Mouse (Mus musculus) T-cell, adult 2 months (primary cell): ENCODE data around the gene Ptma.
A peak's percentile ranks its signal among the peaks of the same experiment; 100 is the strongest.
"Not testable (repeated sequence)": the region's sequence is repeated elsewhere in the genome, so short reads cannot be mapped to it uniquely, and the experiment has no call there.

Experiments used
- DNase-seq: peaks from one replicate; pipeline ENCODE4 v3.0.0; 2022; ENCODE audit warnings: low spot score

Gene Ptma

GRCm38 (mm10) chr1:86517076-86517475, 9.4 kb upstream of the Ptma start:
- no peak for DNase-seq

- DNase-seq = no peak
Observed at GRCm38 (mm10) chr1:86520361-86520760, 6.2 kb upstream of the Ptma start.

DNA sequence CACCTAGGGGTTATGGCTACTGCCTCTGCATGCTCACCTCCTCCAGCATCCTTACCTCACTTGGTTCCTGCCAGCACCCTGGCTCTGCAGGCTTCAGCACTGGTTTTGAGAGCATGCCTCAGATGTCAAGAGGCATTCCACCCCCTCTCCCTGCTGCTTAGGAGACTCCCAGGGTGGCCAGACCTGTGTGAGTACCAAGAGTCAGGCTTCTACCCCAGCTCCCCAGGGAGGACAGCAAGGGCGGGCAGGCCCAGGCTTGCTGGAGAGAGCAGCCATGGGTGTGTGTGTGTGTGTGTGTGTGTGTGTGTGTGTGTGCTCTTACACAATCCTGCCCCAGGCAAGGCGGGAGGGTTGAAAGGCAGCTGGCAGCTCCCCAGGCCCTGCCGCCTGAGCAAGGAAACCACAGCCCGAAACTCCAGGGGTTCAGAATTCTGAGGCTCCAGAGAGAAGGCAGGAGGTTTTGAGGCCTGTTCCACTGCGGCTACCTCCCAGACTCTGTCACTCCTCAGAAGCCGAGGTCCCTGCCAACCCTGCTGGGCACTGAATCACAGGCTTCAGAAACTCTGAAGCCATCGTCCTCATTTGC, 4.1 kb upstream of the Ptma start:
- DNase-seq = no peak

GRCm38 (mm10) chr1:86523776-86524618, 2.5 kb upstream of the Ptma start:
- no peak for DNase-seq

GRCm38 (mm10) chr1:86524619-86525498, 1.7 kb upstream of the Ptma start:
- peak; percentile 97 for DNase-seq

DNA sequence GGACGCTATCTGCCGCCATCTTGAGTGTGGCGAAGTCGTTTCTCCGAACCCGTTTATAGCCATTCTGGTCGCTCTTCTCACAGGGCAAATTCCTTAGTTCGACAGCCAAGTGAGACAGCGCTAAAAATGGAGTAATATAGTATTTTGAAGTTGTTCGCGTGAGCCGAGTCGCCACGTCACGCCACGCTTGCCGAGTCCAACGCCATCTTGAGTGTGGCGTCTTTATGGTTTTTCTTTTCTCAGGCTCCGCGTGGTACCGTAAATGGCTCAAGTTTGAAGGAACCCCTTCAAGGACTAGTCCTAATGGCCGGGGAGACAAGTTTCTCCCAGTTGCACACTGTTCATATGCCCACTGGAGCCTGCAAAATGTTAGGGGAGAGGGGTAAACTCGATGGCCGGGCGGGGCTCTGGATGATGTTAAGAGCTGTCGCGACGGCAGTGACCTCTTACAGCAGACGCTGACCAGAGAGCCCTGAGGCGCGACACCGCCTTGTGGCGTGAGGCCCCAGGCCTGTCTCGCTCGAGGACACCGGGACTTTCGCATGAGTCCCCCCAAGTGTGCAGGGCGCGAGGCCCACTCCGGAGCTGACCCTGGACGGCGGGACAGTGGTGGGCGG, 919 bp upstream of the Ptma start:
- no peak for DNase-seq

DNA sequence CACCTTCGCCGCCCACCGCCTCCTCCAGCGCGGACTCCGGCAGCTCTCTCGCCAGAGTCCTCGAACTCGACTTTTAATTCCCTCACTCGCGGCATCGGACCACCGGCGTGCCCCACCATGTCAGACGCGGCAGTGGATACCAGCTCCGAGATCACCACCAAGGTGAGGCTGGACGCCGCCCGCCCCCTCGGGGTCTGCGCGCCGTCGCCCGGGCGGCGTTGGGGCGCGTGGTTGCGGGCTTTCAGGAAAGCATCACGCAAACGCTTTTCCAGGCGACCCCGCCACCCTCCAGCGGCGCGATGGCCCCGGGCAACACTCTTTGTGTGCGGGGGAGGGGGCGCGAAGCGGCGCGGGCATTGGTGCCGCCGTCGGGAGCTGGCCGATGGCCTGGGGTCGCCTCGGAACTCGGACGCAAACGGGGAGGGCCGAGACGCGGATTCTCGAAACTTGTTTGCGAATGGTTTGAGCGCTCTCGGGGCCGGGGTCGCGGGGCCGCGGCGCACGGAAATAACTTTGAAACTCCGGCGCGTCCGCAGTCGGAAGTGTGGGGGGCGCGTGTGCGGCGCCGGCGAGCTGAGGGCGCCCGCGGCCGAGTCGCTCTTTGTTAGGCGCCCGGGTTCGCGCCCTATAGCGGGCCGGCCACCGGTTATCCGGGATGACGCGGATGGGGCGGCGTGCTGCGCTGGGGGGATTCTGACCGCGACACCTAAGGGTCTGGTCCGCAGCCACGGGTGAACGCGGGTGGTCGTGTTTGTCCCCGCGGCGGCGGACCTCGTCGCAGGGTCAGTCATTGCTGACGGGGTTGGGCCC, 468 bp downstream of the Ptma start:
- peak; percentile 28 for DNase-seq

DNA sequence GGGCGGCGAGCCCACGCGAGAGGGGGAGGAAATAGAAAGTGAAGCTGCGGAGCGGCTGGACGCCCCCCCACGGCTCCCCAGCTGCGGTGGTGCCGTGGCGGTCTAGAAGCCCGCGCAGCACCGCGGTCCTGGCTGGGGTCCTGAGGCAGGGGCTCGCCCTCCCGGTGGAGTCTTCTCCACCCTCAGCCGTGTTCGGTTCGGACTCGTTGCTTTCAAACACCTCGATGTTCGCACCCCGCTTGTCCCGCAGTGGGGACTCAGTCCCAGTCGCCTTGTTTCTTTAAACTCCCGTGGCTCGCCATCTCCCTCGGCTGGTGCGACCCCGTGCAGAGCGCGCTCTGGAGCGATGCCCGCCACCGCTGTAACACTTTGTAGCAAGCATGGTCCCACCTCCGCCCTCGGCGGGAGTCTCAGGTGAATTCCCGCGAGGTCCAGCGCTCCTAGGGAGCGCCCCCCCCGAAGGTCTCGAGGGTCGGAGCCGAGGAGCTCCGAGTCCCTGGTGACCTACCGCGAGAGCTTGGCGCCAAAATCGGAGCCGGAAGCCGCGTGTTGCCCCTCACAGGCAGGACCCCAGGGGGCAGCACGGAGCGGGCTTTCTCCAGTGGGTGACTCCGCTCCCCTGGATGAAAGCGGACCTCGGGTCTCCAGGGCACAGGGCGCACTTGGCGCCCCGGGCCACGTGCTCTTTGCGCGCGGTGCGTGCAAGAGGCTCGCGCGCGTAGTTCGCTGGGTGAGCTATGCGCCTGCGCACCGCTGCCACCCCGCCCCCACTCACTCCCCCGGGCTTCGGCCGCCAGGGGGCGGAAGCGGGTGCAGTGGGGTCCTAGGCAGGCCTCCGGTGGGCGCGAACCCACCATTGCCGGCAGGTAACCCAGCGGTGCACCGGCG, 1.3 kb downstream of the Ptma start:
- DNase-seq = peak; percentile 96

GRCm38 (mm10) chr1:86528571-86529180, 2.1 kb downstream of the Ptma start:
- peak; percentile 45 for DNase-seq

- DNase-seq = no peak
Observed at GRCm38 (mm10) chr1:86529590-86529989, 3.1 kb downstream of the Ptma start.

GRCm38 (mm10) chr1:86530871-86531546, 4.5 kb downstream of the Ptma start:
- DNase-seq = no peak

GRCm38 (mm10) chr1:86531547-86532321, 5.2 kb downstream of the Ptma start:
- DNase-seq = no peak

GRCm38 (mm10) chr1:86532362-86533051, 6.0 kb downstream of the Ptma start:
- DNase-seq = peak; percentile 90

DNA sequence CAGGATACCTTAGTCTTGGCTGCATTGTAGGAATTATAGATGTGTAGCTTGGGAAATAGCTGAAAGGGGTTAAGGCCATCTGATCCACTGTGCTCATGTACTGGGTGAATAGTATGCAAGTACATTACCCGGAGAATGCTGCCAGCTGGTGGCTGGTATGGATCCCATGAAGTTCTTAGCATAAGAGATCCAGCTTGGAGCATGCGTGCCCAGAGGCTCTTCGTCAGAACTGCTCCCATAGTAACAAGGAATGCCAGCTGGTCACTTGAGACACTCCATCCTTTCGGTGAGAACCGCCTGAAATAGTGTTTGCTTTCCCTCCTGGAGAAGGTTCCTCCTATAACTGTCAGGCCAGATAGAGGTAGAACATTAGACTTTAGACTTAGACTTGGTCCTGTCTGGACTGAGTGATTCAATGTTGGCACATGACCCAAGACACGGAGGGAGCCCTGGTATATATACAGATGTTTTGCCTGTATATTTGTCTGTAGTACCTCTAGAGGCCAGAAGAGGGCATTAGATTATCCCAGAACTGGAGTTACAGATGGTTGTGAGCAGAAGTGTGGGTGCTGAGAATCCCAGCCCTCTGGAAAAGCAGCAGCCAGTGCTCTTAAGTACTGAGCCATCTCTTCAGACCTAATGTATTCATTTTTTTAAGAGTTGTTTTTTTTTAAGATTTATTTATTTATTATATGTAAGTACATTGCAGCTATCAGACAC, 7.0 kb downstream of the Ptma start:
- no peak for DNase-seq

DNA sequence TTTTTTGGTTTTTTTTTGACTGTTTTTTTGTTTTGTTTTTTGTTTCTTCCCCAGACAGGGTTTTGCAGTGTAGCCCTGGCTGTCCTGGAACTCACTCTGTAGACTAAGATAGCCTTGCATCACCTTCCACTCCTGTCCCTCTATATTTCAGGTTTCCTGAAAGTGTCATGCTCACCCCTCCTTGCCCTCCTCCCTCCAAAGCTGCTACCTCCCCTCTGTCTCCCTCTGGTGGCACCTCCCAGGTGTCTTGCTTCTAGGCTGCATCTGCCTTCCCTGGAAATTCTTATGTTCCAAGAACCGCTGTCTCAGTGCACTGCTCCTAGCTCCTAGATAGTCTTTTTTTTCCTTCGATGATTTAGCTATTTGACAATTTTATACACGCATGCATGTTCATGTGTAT, 11.9 kb downstream of the Ptma start:
- no peak for DNase-seq

GRCm38 (mm10) chr1:86539583-86539982, 13.1 kb downstream of the Ptma start:
- not testable (repeated sequence) for DNase-seq

- no peak for DNase-seq
Observed at GRCm38 (mm10) chr1:86542584-86542983, 16.1 kb downstream of the Ptma start.
